Mouse (Mus musculus): ENCODE measurements around the gene Phtf2. TPM values are rescaled to one million over a fixed set of nuclear protein-coding genes. Genes with fewer than 3 reads are reported as not detected.
"Not testable (repeated sequence)": the region's sequence is repeated elsewhere in the genome, so short reads cannot be mapped to it uniquely, and the experiment has no call there.

Gene Phtf2
- polyA plus RNA-seq, 1 experiment from 2014 or later: 20.8 TPM

DNA sequence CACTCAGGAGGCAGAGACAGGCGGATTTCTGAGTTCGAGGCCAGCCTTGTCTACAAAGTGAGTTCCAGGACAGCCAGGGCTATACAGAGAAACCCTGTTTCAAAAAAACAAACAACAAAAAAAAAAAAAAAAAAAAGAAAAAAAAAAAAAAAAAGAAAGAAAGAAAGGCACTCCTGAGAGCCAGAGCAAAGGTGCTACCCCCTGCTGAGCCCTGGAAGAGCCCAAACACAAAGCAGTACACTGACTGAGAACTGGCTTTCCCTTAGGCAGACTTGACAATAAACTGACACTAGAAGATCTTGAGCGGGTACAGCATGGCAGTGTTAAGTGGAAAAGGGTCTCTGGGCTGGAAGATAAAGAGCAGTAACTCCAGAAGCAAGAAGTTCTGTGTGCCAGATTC, 119.5 kb downstream of the Phtf2 start:
- not testable (repeated sequence) for H3K27me3 ChIP-seq (ENCODE audit: control insufficient read depth, insufficient read depth, low read length); H3K36me3 ChIP-seq (ENCODE audit: control insufficient read depth, insufficient read depth, low read length); H3K9me3 ChIP-seq (ENCODE audit: control insufficient read depth, low read length); DNase-seq (ENCODE audit: low spot score, missing footprints); ATAC-seq (ENCODE audit: low FRiP score); H3K4me2 ChIP-seq; H3K27ac ChIP-seq (ENCODE audit: low read depth, low read length); H3K4me1 ChIP-seq (ENCODE audit: control insufficient read depth, insufficient read depth, low read length); H3K4me3 ChIP-seq (ENCODE audit: low read depth, low read length); H3K9ac ChIP-seq (ENCODE audit: low read length)
- WGBS: 99% methylated on average over 3 of the region's 3 CpGs

- Histone ChIP-seq H3K4me2 (no peak overlapping the region), H3K27ac (ENCODE audit: low read depth, low read length) (no peak overlapping the region), H3K4me3 (ENCODE audit: low read depth, low read length) (no peak overlapping the region), H3K4me1 (ENCODE audit: control insufficient read depth, insufficient read depth, low read length) (no peaks in the 10 kb centered on the region), H3K36me3 (ENCODE audit: control insufficient read depth, insufficient read depth, low read length) (no peaks in the 10 kb centered on the region), H3K27me3 (ENCODE audit: control insufficient read depth, insufficient read depth, low read length) (no peaks in the 10 kb centered on the region), H3K9ac (ENCODE audit: low read length) (no peak overlapping the region), H3K9me3 (ENCODE audit: control insufficient read depth, low read length) (no peaks in the 10 kb centered on the region)
- no peak for ATAC-seq (ENCODE audit: low FRiP score)
- 93% methylated on average over 12 of the region's 12 CpGs for WGBS
- DNase-seq (ENCODE audit: low spot score, missing footprints): peak; percentile 51
These were observed 121.4 kb downstream of the Phtf2 start for GRCm38 (mm10) chr5:20760368-20761162.

DNA sequence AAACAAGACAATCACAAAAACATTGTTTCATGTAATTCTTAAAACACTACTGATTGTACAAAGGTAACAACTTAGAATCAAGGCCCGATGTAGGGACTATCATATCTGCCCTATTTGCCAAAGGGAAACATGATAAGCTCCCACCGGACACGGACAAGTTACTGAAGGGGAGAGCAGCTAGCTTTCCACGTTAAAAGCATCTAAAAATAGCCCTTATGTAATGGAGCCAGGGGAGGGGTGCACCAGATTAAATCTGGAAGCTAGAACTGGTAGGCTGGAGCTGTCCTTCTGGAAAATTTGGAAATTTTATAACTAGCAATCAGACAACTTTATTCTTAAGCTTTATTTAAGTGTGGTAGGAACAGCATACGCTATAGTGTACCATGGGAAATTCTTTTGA, 122.2 kb downstream of the Phtf2 start:
- DNase-seq (ENCODE audit: low spot score, missing footprints) (peak; percentile 1), ATAC-seq (ENCODE audit: low FRiP score) (no peak)
- WGBS: 88% methylated on average over 5 of the region's 5 CpGs
- Histone ChIP-seq H3K4me2 (no peak overlapping the region), H3K27me3 (ENCODE audit: control insufficient read depth, insufficient read depth, low read length) (no peaks in the 10 kb centered on the region), H3K9ac (ENCODE audit: low read length) (no peak overlapping the region), H3K27ac (ENCODE audit: low read depth, low read length) (no peak overlapping the region), H3K36me3 (ENCODE audit: control insufficient read depth, insufficient read depth, low read length) (no peaks in the 10 kb centered on the region), H3K4me3 (ENCODE audit: low read depth, low read length) (no peak overlapping the region), H3K9me3 (ENCODE audit: control insufficient read depth, low read length) (no peaks in the 10 kb centered on the region), H3K4me1 (ENCODE audit: control insufficient read depth, insufficient read depth, low read length) (no peaks in the 10 kb centered on the region)

DNA sequence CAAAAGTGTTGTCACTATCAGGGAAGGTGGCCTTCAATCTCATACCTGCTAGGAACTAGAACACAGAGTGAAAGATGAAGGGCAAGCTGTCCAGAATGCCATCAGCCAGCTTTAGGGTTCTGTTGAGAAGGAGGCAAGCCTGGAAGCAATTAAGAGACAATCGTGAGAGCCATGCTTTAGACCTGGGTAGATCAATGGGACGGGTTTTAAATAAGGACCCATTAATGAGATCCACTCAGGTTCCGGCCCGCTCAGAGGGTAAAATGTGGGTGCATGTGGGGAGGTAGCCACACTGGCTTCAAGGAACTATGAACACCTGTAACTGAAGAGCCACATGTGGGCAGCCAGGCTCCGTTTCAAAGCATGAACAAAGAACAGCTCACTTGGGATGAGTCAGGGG, 128.0 kb downstream of the Phtf2 start:
- H3K4me3 ChIP-seq (ENCODE audit: low read depth, low read length): no peak overlapping the region
- no peak overlapping the region for H3K4me2 ChIP-seq
- H3K9ac ChIP-seq (ENCODE audit: low read length): no peak overlapping the region
- DNase-seq (ENCODE audit: low spot score, missing footprints): peak; percentile 76
- H3K27me3 ChIP-seq (ENCODE audit: control insufficient read depth, insufficient read depth, low read length): no peaks in the 10 kb centered on the region
- no peaks in the 10 kb centered on the region for H3K36me3 ChIP-seq (ENCODE audit: control insufficient read depth, insufficient read depth, low read length)
- no peaks in the 10 kb centered on the region for H3K9me3 ChIP-seq (ENCODE audit: control insufficient read depth, low read length)
- H3K27ac ChIP-seq (ENCODE audit: low read depth, low read length): no peak overlapping the region
- peaks cover 12% of the 10 kb centered on the region for H3K4me1 ChIP-seq (ENCODE audit: control insufficient read depth, insufficient read depth, low read length)
- ATAC-seq (ENCODE audit: low FRiP score): no peak
- 72% methylated on average over 5 of the region's 5 CpGs for WGBS

DNA sequence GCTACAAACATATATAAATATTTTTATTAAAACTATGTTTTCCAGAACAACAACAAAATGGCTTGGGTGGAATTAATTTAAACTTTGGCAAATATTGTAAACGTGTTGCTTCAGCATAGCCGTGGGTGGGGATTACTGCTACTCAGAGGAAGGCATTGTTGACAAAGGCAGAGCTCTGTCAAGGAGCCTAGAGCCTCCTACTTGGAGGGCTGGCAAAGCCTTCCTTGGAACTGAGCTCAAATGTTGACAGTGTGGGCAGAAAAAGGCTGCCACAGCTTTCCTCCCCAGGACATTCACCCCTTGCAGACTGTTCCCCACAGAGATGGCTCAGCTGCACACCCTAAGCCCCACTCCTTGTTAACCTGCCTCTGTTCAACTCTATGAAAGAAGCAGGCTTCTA, 128.8 kb downstream of the Phtf2 start:
- no peak overlapping the region for H3K4me2 ChIP-seq
- 19% methylated on average over 2 of the region's 2 CpGs for WGBS
- no peak overlapping the region for H3K27ac ChIP-seq (ENCODE audit: low read depth, low read length)
- H3K27me3 ChIP-seq (ENCODE audit: control insufficient read depth, insufficient read depth, low read length): no peaks in the 10 kb centered on the region
- H3K9ac ChIP-seq (ENCODE audit: low read length): no peak overlapping the region
- H3K4me1 ChIP-seq (ENCODE audit: control insufficient read depth, insufficient read depth, low read length): peaks cover 12% of the 10 kb centered on the region
- DNase-seq (ENCODE audit: low spot score, missing footprints) (peak; percentile 67), ATAC-seq (ENCODE audit: low FRiP score) (no peak)
- H3K36me3 ChIP-seq (ENCODE audit: control insufficient read depth, insufficient read depth, low read length): no peaks in the 10 kb centered on the region
- H3K4me3 ChIP-seq (ENCODE audit: low read depth, low read length): no peak overlapping the region
- no peaks in the 10 kb centered on the region for H3K9me3 ChIP-seq (ENCODE audit: control insufficient read depth, low read length)

GRCm38 (mm10) chr5:20751696-20752095, 130.2 kb downstream of the Phtf2 start:
- H3K27me3 ChIP-seq (ENCODE audit: control insufficient read depth, insufficient read depth, low read length): no peaks in the 10 kb centered on the region
- H3K27ac ChIP-seq (ENCODE audit: low read depth, low read length): no peak overlapping the region
- H3K36me3 ChIP-seq (ENCODE audit: control insufficient read depth, insufficient read depth, low read length): no peaks in the 10 kb centered on the region
- 47% methylated on average over 7 of the region's 7 CpGs for WGBS
- peak; percentile 88 for DNase-seq (ENCODE audit: low spot score, missing footprints)
- no peak overlapping the region for H3K4me3 ChIP-seq (ENCODE audit: low read depth, low read length)
- peaks cover 12% of the 10 kb centered on the region for H3K4me1 ChIP-seq (ENCODE audit: control insufficient read depth, insufficient read depth, low read length)
- H3K9ac ChIP-seq (ENCODE audit: low read length): no peak overlapping the region
- H3K4me2 ChIP-seq: no peak overlapping the region
- peak; percentile 69 for ATAC-seq (ENCODE audit: low FRiP score)
- no peaks in the 10 kb centered on the region for H3K9me3 ChIP-seq (ENCODE audit: control insufficient read depth, low read length)

DNA sequence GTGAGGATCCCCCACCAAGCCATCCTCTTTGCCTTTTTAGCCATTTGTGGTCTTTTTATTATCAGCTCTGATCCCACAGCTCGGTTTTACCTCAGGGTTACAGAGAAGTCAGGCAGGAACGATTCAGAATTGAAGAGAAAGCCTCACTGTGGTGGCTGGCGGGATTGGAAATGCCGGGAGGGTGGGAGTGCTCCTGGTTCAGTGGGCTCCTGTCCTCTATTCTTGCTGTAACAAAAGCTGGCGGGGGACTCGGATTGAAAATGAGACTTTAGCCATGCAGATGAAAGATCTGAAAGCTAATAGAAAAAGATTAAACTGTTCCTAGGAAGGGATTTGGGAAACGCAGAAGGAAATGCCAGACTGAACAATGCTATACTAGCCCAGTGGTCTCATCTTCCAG, 130.9 kb downstream of the Phtf2 start:
- ATAC-seq (ENCODE audit: low FRiP score): no peak
- no peak overlapping the region for H3K9ac ChIP-seq (ENCODE audit: low read length)
- H3K4me1 ChIP-seq (ENCODE audit: control insufficient read depth, insufficient read depth, low read length): peaks cover 12% of the 10 kb centered on the region
- no peaks in the 10 kb centered on the region for H3K27me3 ChIP-seq (ENCODE audit: control insufficient read depth, insufficient read depth, low read length)
- no peak for DNase-seq (ENCODE audit: low spot score, missing footprints)
- no peak overlapping the region for H3K4me3 ChIP-seq (ENCODE audit: low read depth, low read length)
- H3K36me3 ChIP-seq (ENCODE audit: control insufficient read depth, insufficient read depth, low read length): no peaks in the 10 kb centered on the region
- no peak overlapping the region for H3K4me2 ChIP-seq
- H3K9me3 ChIP-seq (ENCODE audit: control insufficient read depth, low read length): no peaks in the 10 kb centered on the region
- 29% methylated on average over 7 of the region's 7 CpGs for WGBS
- H3K27ac ChIP-seq (ENCODE audit: low read depth, low read length): no peak overlapping the region

GRCm38 (mm10) chr5:20749535-20749934, 132.4 kb downstream of the Phtf2 start:
- DNase-seq (ENCODE audit: low spot score, missing footprints) (peak; percentile 75), ATAC-seq (ENCODE audit: low FRiP score) (no peak)
- H3K4me3 ChIP-seq (ENCODE audit: low read depth, low read length): no peak overlapping the region
- no peaks in the 10 kb centered on the region for H3K27me3 ChIP-seq (ENCODE audit: control insufficient read depth, insufficient read depth, low read length)
- H3K36me3 ChIP-seq (ENCODE audit: control insufficient read depth, insufficient read depth, low read length): no peaks in the 10 kb centered on the region
- H3K4me2 ChIP-seq: no peak overlapping the region
- H3K9ac ChIP-seq (ENCODE audit: low read length): no peak overlapping the region
- no peak overlapping the region for H3K27ac ChIP-seq (ENCODE audit: low read depth, low read length)
- H3K4me1 ChIP-seq (ENCODE audit: control insufficient read depth, insufficient read depth, low read length): peaks cover 12% of the 10 kb centered on the region
- WGBS: 84% methylated on average over 3 of the region's 3 CpGs
- no peaks in the 10 kb centered on the region for H3K9me3 ChIP-seq (ENCODE audit: control insufficient read depth, low read length)

GRCm38 (mm10) chr5:20748856-20749255, 133.1 kb downstream of the Phtf2 start:
- no peaks in the 10 kb centered on the region for H3K36me3 ChIP-seq (ENCODE audit: control insufficient read depth, insufficient read depth, low read length)

More at GRCm38 (mm10) chr5:20748856-20749255, 133.1 kb downstream of the Phtf2 start:
- Histone ChIP-seq H3K4me1 (ENCODE audit: control insufficient read depth, insufficient read depth, low read length) (peaks cover 12% of the 10 kb centered on the region), H3K4me2 (no peak overlapping the region), H3K4me3 (ENCODE audit: low read depth, low read length) (no peak overlapping the region), H3K9me3 (ENCODE audit: control insufficient read depth, low read length) (no peaks in the 10 kb centered on the region), H3K27ac (ENCODE audit: low read depth, low read length) (no peak overlapping the region), H3K9ac (ENCODE audit: low read length) (no peak overlapping the region), H3K27me3 (ENCODE audit: control insufficient read depth, insufficient read depth, low read length) (no peaks in the 10 kb centered on the region)
- DNase-seq (ENCODE audit: low spot score, missing footprints): peak; percentile 57
- ATAC-seq (ENCODE audit: low FRiP score): no peak
- 93% methylated on average over 8 of the region's 8 CpGs for WGBS

Measured in midbrain, embryonic 11.5 days (tissue).